Mouse (Mus musculus) CH12.LX (cell line): ENCODE results near the gene Prkag2.

Source experiments
- CTCF ChIP-seq, 2 experiments: IDR thresholded peaks in 1 of 2; conservative IDR thresholded peaks in 1 of 2; 2 replicates each; pipeline ENCODE4 v1.5.1; 2011 to 2012; ENCODE audit warnings: low read depth in 2 of 2, low read length in 2 of 2, improper control_type of control experiment in 1 of 2, inconsistent platforms in 1 of 2, mild to moderate bottlenecking in 1 of 2, moderate library complexity in 1 of 2
- E2F4 ChIP-seq: IDR thresholded peaks from 2 replicates; pipeline ENCODE4 v1.6.1; 2011; ENCODE audit warnings: low read depth, low read length, improper control_type of control experiment; ENCODE audit not compliant: insufficient replicate concordance
- EP300 ChIP-seq: IDR thresholded peaks from 2 replicates; pipeline ENCODE4 v1.6.1; 2011; ENCODE audit warnings: low read length, improper control_type of control experiment
- MAFK ChIP-seq: IDR thresholded peaks from 2 replicates; pipeline ENCODE4 v1.6.1; 2011; ENCODE audit warnings: low read length, improper control_type of control experiment; ENCODE audit not compliant: insufficient replicate concordance
- MAX ChIP-seq: IDR thresholded peaks from 2 replicates; pipeline ENCODE4 v1.6.1; 2011; ENCODE audit warnings: low read length, improper control_type of control experiment
- POLR2A ChIP-seq: IDR thresholded peaks from 2 replicates; pipeline ENCODE4 v1.6.1; 2011; ENCODE audit warnings: low read depth, mild to moderate bottlenecking, improper control_type of control experiment, low read length
- POLR2AphosphoS2 ChIP-seq: IDR thresholded peaks from 2 replicates; pipeline ENCODE4 v1.6.1; 2011; ENCODE audit warnings: low read depth, low read length, improper control_type of control experiment
- USF1 ChIP-seq: IDR thresholded peaks from 2 replicates; pipeline ENCODE4 v1.6.1; 2014; ENCODE audit warnings: low read depth, mild to moderate bottlenecking, inconsistent platforms, low read length, improper control_type of control experiment

GRCm38 (mm10) chr5:25110314-25110713 lies 9.9 kb upstream of the Prkag2 start:
- TF ChIP-seq POLR2A (no peak), EP300 (no peak), MAX (no peak), POLR2AphosphoS2 (no peak), E2F4 (no peak), USF1 (no peak), CTCF (conservative IDR thresholded peaks at IDR 0.05 in 1 of 2, IDR thresholded peaks at IDR 0.05 in 1 of 2; ENCODE audit: low read depth in 2 of 2, low read length in 2 of 2) (no peak), MAFK (no peak)
